Mouse (Mus musculus) liver, embryonic 16.5 days (tissue): Measurements from ENCODE around the gene Hcrtr1. TPM values are rescaled to one million over a fixed set of nuclear protein-coding genes. Genes with fewer than 3 reads are reported as not detected.

ENCODE experiments used
- ATAC-seq: fragments of 200-750 bp; cut with Nextera tagmentation; 2 replicates; pipeline ENCODE4 v1.8.0; 2017; ENCODE audit warnings: low read depth, mild to moderate bottlenecking, moderate number of reproducible peaks, moderate library complexity
- H3K27ac ChIP-seq: fragments of 300-500 bp; sonication (generic); 2 replicates; pipeline ENCODE4 v1.5.1; 2014; ENCODE audit warnings: mild to moderate bottlenecking, low read length
- H3K27me3 ChIP-seq: fragments of 300-500 bp; sonication (generic); 2 replicates; pipeline ENCODE4 v1.6.1; 2014; ENCODE audit warnings: low read depth, low read length, mixed read lengths; ENCODE audit not compliant: control insufficient read depth, insufficient read depth
- H3K36me3 ChIP-seq: fragments of 300-500 bp; sonication (generic); 2 replicates; pipeline ENCODE4 v1.6.1; 2014; ENCODE audit warnings: mild to moderate bottlenecking; ENCODE audit not compliant: control insufficient read depth, insufficient read depth
- H3K4me1 ChIP-seq: fragments of 300-500 bp; sonication (generic); 2 replicates; pipeline ENCODE4 v1.6.1; 2014; ENCODE audit warnings: low read depth, low read length, mixed read lengths; ENCODE audit not compliant: control insufficient read depth
- H3K4me2 ChIP-seq: fragments of 300-500 bp; sonication (generic); 2 replicates; pipeline ENCODE4 v1.6.1; 2014; ENCODE audit warnings: low read depth, low read length, mixed read lengths
- H3K4me3 ChIP-seq: fragments of 300-500 bp; sonication (generic); 2 replicates; pipeline ENCODE4 v1.5.1; 2014; ENCODE audit warnings: low read depth, mild to moderate bottlenecking, low read length
- H3K9ac ChIP-seq: fragments of 300-500 bp; sonication (generic); 2 replicates; pipeline ENCODE4 v1.6.1; 2014; ENCODE audit warnings: low read depth, low read length
- H3K9me3 ChIP-seq: fragments of 300-500 bp; sonication (generic); replicated peaks from 2 replicates; pipeline ENCODE4 v1.6.1; 2016; ENCODE audit warnings: low read length; ENCODE audit not compliant: control insufficient read depth
- whole genome bisulfite sequencing: fragments of 180-500 bp; shearing (Covaris S2); extraction: QIAGEN DNeasy Blood & Tissue Kit; methylation state at CpG from one replicate; pipeline ENCODE4 v1.1.7; 2014; ENCODE audit not compliant: insufficient replicate concordance; 5-methylcytosine and 5-hydroxymethylcytosine counted together
- polyA plus RNA-seq: library from polyadenylated mRNA; unstranded; fragments of >200 nt; fragmentation: Nextera tagmentation; extraction: Ambion mirVana; gene quantifications from 2 replicates; pipeline ENCODE4 v1.2.1, GENCODE M21; 2015

The Hcrtr1 gene
- polyA plus RNA-seq, 1 experiment from 2014 or later = 0.06 TPM

- no peak for ATAC-seq
- no peak overlapping the region for H3K9ac ChIP-seq
- H3K4me3 ChIP-seq = no peak overlapping the region
- WGBS = 5% methylated on average over 20 of the region's 20 CpGs
- no peaks in the 10 kb centered on the region for H3K9me3 ChIP-seq
- no peak overlapping the region for H3K27ac ChIP-seq
- peak overlapping the region; percentile 15 for H3K4me2 ChIP-seq
- peaks cover 27% of the 10 kb centered on the region for H3K27me3 ChIP-seq
- H3K4me1 ChIP-seq = no peaks in the 10 kb centered on the region; the same call in 1 of the 2 replicates
- H3K36me3 ChIP-seq = peaks cover 3% of the 10 kb centered on the region; the same call in 1 of the 2 replicates
These were observed 24.3 kb upstream of the Hcrtr1 start for GRCm38 (mm10) chr4:130163391-130163861.

DNA sequence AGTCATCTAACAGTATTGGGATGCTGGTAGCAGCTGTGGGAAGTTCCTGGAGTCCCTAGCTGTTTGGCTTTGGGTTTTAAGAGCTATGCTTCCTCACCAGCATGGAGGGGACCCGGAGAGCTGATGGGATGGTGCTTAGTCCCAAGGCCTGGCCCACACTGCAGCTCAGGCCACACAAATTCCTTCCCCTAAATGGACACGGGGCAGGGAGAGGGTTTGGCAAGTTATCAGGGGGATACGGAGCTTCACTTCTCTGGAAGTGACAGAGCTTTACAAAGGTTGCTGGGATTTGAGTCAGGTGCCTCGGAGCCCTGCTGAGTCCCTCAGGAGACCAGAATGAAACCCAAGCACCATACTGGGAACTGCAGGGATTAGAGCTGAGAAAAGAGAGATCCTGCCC, 22.2 kb upstream of the Hcrtr1 start:
- H3K4me2 ChIP-seq = no peak overlapping the region
- H3K27me3 ChIP-seq = peaks cover 21% of the 10 kb centered on the region
- no peak overlapping the region for H3K9ac ChIP-seq
- WGBS = 44% methylated on average over 4 of the region's 4 CpGs
- no peaks in the 10 kb centered on the region for H3K9me3 ChIP-seq
- H3K36me3 ChIP-seq = no peaks in the 10 kb centered on the region
- no peak overlapping the region for H3K4me3 ChIP-seq
- no peaks in the 10 kb centered on the region; the same call in 1 of the 2 replicates for H3K4me1 ChIP-seq
- ATAC-seq = no peak
- H3K27ac ChIP-seq = no peak overlapping the region

- Histone ChIP-seq H3K9me3 (no peaks in the 10 kb centered on the region), H3K4me1 (no peaks in the 10 kb centered on the region), H3K36me3 (no peaks in the 10 kb centered on the region), H3K27ac (no peak overlapping the region), H3K4me3 (no peak overlapping the region), H3K9ac (no peak overlapping the region), H3K27me3 (peaks cover 7% of the 10 kb centered on the region), H3K4me2 (no peak overlapping the region)
- 24% methylated on average over 12 of the region's 12 CpGs for WGBS
- ATAC-seq = no peak
These were observed 17.7 kb upstream of the Hcrtr1 start for GRCm38 (mm10) chr4:130156812-130157371.

DNA sequence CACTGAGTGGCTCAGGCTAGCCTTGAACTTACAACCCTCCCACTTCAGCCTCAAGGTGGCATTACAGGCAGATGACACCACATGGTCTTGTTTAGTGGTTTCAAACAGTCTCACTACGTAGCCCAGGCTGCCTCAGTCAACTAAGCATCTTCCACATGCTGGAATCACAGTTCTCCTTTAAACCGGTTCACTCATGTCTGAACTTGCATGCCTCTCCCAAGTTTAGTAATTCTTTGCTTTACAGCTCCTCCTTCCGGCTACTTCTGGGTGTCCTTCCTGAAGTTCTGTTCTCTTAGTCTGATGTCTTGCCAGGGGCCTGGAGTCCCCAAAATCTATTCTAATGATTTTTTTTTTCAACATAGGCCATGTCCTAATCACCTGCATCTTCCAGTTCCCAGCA, 15.1 kb upstream of the Hcrtr1 start:
- ATAC-seq = no peak
- WGBS = 62% methylated on average over 3 of the region's 3 CpGs
- H3K4me3 ChIP-seq = no peak overlapping the region

DNA sequence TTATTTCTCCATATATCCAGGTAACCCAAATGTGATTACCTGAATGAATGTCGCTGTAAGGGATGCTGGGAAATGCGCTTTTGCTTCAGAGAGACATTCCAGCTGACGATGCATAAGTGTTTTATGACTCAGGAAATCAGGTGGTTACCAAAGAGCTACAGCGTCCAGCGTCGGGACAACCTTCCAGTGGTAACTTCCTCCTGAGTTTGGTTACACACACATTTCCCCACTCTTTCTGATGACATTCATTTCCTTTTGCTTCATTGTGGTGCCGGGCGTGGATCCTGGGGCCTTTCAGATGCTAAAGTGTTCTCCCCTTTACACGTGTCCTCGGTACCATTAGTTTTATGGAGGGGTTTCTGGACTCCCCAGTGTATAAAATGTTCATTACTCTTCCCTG, 9.2 kb upstream of the Hcrtr1 start:
- no peak overlapping the region for H3K27ac ChIP-seq
- peaks cover 7% of the 10 kb centered on the region for H3K27me3 ChIP-seq
- no peaks in the 10 kb centered on the region for H3K4me1 ChIP-seq
- no peak overlapping the region for H3K4me2 ChIP-seq
- no peak for ATAC-seq
- H3K4me3 ChIP-seq = no peak overlapping the region
- H3K36me3 ChIP-seq = no peaks in the 10 kb centered on the region
- 24% methylated on average over 10 of the region's 10 CpGs for WGBS
- no peak overlapping the region for H3K9ac ChIP-seq
- 0 out of 2 replicates have a peak, but pooled peaks cover 2% of the 10 kb centered on the region for H3K9me3 ChIP-seq

More for the DNA sequence above, 15.1 kb upstream of the Hcrtr1 start:
- Histone ChIP-seq H3K9ac (no peak overlapping the region), H3K4me2 (no peak overlapping the region), H3K27me3 (peaks cover 7% of the 10 kb centered on the region), H3K9me3 (no peaks in the 10 kb centered on the region), H3K36me3 (no peaks in the 10 kb centered on the region), H3K4me1 (no peaks in the 10 kb centered on the region), H3K27ac (no peak overlapping the region)

GRCm38 (mm10) chr4:130141786-130142185, 2.6 kb upstream of the Hcrtr1 start:
- Histone ChIP-seq H3K9ac (no peak overlapping the region), H3K4me2 (no peak overlapping the region), H3K9me3 (0 out of 2 replicates have a peak, but pooled peaks cover 2% of the 10 kb centered on the region), H3K4me3 (no peak overlapping the region), H3K27me3 (peaks cover 39% of the 10 kb centered on the region), H3K4me1 (no peaks in the 10 kb centered on the region; the same call in 1 of the 2 replicates), H3K36me3 (no peaks in the 10 kb centered on the region), H3K27ac (no peak overlapping the region)
- 39% methylated on average over 3 of the region's 3 CpGs for WGBS
- ATAC-seq = no peak

DNA sequence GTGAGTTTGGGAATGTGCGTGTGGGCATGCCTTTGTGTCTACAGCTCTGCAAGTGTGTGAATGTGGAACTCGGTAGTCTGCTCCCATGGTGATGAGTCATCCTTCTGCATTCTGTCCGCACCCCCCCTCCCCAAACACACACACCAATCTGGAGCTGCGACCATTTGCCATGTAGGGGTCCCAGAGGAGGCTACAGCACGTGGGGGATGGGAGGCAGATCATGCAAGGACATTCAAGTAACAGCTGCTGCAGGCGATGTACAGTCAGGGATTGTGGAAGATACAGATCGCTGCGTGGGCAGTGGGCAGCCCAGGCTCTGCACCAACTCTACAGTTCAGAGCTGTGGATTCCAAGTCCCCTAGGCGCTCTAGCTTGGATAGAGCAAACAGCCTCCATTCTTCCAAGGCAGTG, 1.8 kb upstream of the Hcrtr1 start:
- Histone ChIP-seq H3K4me3 (no peak overlapping the region), H3K36me3 (no peaks in the 10 kb centered on the region), H3K27me3 (peaks cover 39% of the 10 kb centered on the region), H3K9ac (no peak overlapping the region), H3K4me1 (no peaks in the 10 kb centered on the region; the same call in 1 of the 2 replicates), H3K4me2 (no peak overlapping the region), H3K9me3 (0 out of 2 replicates have a peak, but pooled peaks cover 2% of the 10 kb centered on the region), H3K27ac (no peak overlapping the region)
- ATAC-seq = no peak
- WGBS = 39% methylated on average over 9 of the region's 9 CpGs

- Histone ChIP-seq H3K4me1 (no peaks in the 10 kb centered on the region; the same call in 1 of the 2 replicates), H3K27me3 (peaks cover 39% of the 10 kb centered on the region), H3K9ac (no peak overlapping the region), H3K9me3 (no peaks in the 10 kb centered on the region), H3K36me3 (no peaks in the 10 kb centered on the region), H3K4me3 (no peak overlapping the region), H3K27ac (no peak overlapping the region), H3K4me2 (no peak overlapping the region)
- 1% methylated on average over 53 of the region's 57 CpGs for WGBS
- ATAC-seq = no peak
These were observed 532 bp downstream of the Hcrtr1 start for GRCm38 (mm10) chr4:130138441-130139213.

- H3K4me2 ChIP-seq = no peak overlapping the region
- no peak overlapping the region for H3K4me3 ChIP-seq
- no peaks in the 10 kb centered on the region for H3K36me3 ChIP-seq
- H3K9ac ChIP-seq = no peak overlapping the region
- no peak for ATAC-seq
- H3K4me1 ChIP-seq = peaks cover 3% of the 10 kb centered on the region; the same call in 1 of the 2 replicates
- H3K27me3 ChIP-seq = peaks cover 6% of the 10 kb centered on the region
- H3K27ac ChIP-seq = no peak overlapping the region
- H3K9me3 ChIP-seq = no peaks in the 10 kb centered on the region
- 55% methylated on average over 6 of the region's 6 CpGs for WGBS
These were observed 5.8 kb downstream of the Hcrtr1 start for GRCm38 (mm10) chr4:130133399-130133798.
